Mouse (Mus musculus) ES-E14 (cell line): ENCODE results near the gene Chat. TPM values are rescaled to one million over a fixed set of nuclear protein-coding genes. Genes with fewer than 3 reads are reported as not detected.

ENCODE experiments used
- DNase-seq: peaks from one replicate; pipeline ENCODE4 v3.0.0-alpha.2; 2013; ENCODE audit warnings: low read depth, low spot score
- H3K27ac ChIP-seq: 2 replicates; pipeline ENCODE4 v1.5.1; 2012; ENCODE audit warnings: low read depth, mild to moderate bottlenecking, low read length, moderate library complexity, mixed read lengths; ENCODE audit not compliant: poor library complexity, insufficient read depth, severe bottlenecking
- H3K36me3 ChIP-seq: 2 replicates; pipeline ENCODE4 v1.6.1; 2012; ENCODE audit warnings: mild to moderate bottlenecking, low read length, moderate library complexity, mixed read lengths; ENCODE audit not compliant: control insufficient read depth, poor library complexity, insufficient read depth, severe bottlenecking
- H3K4me1 ChIP-seq, 2 experiments: fragments of 150-350 bp in 1 of 2; sonication (generic) in 1 of 2; 2 replicates each; pipeline ENCODE4 v1.6.1; 2012; ENCODE audit warnings: low read length in 2 of 2, mild to moderate bottlenecking in 1 of 2, mixed read lengths in 1 of 2; ENCODE audit not compliant: control insufficient read depth in 2 of 2, insufficient read depth in 2 of 2, poor library complexity in 1 of 2
- H3K4me3 ChIP-seq, 2 experiments: fragments of 150-350 bp in 1 of 2; sonication (generic) in 1 of 2; 2 replicates each; pipeline ENCODE4 v1.5.1; 2012; ENCODE audit warnings: low read length in 2 of 2, low read depth in 1 of 2, mild to moderate bottlenecking in 1 of 2, mixed read lengths in 1 of 2; ENCODE audit not compliant: insufficient read depth in 1 of 2, poor library complexity in 1 of 2, severe bottlenecking in 1 of 2
- H3K9ac ChIP-seq: 2 replicates; pipeline ENCODE4 v1.6.1; 2012; ENCODE audit warnings: low read depth, mild to moderate bottlenecking, low read length, mixed read lengths; ENCODE audit not compliant: poor library complexity, insufficient read depth, severe bottlenecking
- H3K9me3 ChIP-seq: fragments of 150-350 bp; sonication (generic); 2 replicates; pipeline ENCODE4 v1.6.1; 2012; ENCODE audit warnings: low read depth, mild to moderate bottlenecking, low read length; ENCODE audit not compliant: control insufficient read depth, insufficient read depth
- CHD2 ChIP-seq: IDR thresholded peaks from 2 replicates; pipeline ENCODE4 v1.6.1; 2014; ENCODE audit warnings: mild to moderate bottlenecking, low read depth, low read length, inconsistent platforms
- HCFC1 ChIP-seq: IDR thresholded peaks from 2 replicates; pipeline ENCODE4 v1.6.1; 2012; ENCODE audit warnings: low read length, inconsistent platforms, borderline replicate concordance; ENCODE audit not compliant: insufficient read depth
- MAFK ChIP-seq: IDR thresholded peaks from 2 replicates; pipeline ENCODE4 v1.6.1; 2014; ENCODE audit warnings: mild to moderate bottlenecking, low read depth, low read length, inconsistent platforms; ENCODE audit not compliant: insufficient read depth
- ZC3H11A ChIP-seq: IDR thresholded peaks from 2 replicates; pipeline ENCODE4 v1.6.1; 2012; ENCODE audit warnings: low read depth, mild to moderate bottlenecking, inconsistent platforms, low read length, borderline replicate concordance
- ZNF384 ChIP-seq: IDR thresholded peaks from 2 replicates; pipeline ENCODE4 v1.6.1; 2012; ENCODE audit warnings: low read depth, low read length, inconsistent platforms
- in situ Hi-C, 2 experiments: fragments of 600-800 bp; cut with MboI; formaldehyde crosslinking; loops; one replicate each; pipeline ENCODE4 v1.15.1; 2025; ENCODE audit warnings: low sequenced_read_pairs in 2 of 2, inconsistent platforms in 1 of 2; ENCODE audit not compliant: unreplicated experiment in 2 of 2
- total RNA-seq: library from RNA; depleted of rRNA; stranded (reverse); fragments of 300-350 nt; gene quantifications from 2 replicates; pipeline ENCODE4 v1.2.3, GENCODE M21; 2012; rRNA removed

Chat gene
- total RNA-seq, 1 experiment: 0.09 TPM

DNA sequence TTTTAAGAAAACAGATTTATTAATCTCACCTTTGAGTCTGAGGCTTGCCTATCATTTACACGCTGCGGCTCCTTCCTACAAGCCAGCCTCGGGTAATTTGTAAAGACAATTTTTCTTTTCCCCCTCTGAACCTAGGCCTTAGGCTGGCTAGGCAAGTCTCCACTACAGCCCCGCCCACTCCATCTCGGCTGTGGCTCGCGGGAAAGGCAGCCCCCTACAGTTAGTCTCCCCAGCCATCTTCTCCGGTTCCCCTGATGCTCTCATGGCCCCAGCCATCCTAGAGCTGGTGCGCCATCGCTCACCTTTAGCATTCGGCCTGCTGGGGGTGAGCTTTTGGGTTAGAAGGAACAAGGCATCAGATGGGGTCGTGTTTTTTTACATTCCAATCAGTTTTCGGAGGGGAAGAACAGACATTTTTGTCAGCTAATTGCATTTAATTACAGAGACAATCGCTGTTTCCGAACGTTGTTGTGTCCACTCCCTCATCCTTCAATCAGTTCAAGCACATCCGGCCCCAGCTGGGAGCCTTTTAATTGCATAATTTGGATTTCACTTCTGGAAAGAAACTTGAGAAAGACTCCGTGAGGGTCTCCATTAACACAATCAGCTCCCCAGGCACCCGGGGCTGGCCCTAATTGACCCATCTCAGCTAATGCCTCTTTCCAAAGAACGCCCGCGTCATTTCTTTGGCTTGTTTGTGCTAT, 86.2 kb downstream of the Chat start:
- Histone ChIP-seq H3K9me3 (no peaks in the 10 kb centered on the region), H3K36me3 (no peaks in the 10 kb centered on the region), H3K4me3 (no peak overlapping the region), H3K27ac (peak overlapping the region; percentile 24; the same call in 1 of the 2 replicates), H3K4me1 (peaks cover 0 to 14% of the 10 kb centered on the region in 2 experiments; a peak in 1 of 4 replicates), H3K9ac (no peak overlapping the region)
- peak; percentile 47 for DNase-seq
- no peak for TF ChIP-seq ZC3H11A
- no peak for TF ChIP-seq CHD2
- TF ChIP-seq HCFC1: no peak
- TF ChIP-seq ZNF384: no peak
- TF ChIP-seq MAFK: no peak
- in situ Hi-C loops: no loop called here

DNA sequence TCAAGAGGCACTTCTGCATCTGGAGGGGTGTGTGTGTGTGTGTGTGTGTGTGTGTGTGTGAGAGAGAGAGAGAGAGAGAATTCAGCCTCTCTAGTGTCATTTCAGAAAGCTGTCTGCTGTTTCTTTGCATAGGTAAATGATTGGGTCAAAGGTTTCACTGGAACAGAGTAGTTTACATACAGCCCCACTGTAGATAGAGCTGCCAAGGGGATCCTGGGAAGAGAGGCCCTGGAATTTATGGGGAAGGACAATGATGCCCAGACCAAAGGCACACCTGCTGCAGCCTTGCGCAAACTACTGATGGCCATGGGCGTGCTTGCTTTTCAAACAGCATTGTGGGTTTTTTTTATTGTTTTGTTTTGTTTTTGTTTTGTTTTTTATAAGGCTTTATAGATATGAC, 93.3 kb downstream of the Chat start:
- H3K27ac ChIP-seq: no peak overlapping the region
- H3K4me3 ChIP-seq: no peak overlapping the region
- no peak overlapping the region for H3K9ac ChIP-seq
- H3K36me3 ChIP-seq: no peaks in the 10 kb centered on the region
- TF ChIP-seq ZC3H11A: no peak
- TF ChIP-seq MAFK: no peak
- TF ChIP-seq CHD2: no peak
- TF ChIP-seq ZNF384: no peak
- TF ChIP-seq HCFC1: no peak
- no peak for DNase-seq
- in situ Hi-C loops: no loop called here
- H3K4me1 ChIP-seq: no peaks in the 10 kb centered on the region; a peak in 1 of 4 replicates
- no peaks in the 10 kb centered on the region for H3K9me3 ChIP-seq

DNA sequence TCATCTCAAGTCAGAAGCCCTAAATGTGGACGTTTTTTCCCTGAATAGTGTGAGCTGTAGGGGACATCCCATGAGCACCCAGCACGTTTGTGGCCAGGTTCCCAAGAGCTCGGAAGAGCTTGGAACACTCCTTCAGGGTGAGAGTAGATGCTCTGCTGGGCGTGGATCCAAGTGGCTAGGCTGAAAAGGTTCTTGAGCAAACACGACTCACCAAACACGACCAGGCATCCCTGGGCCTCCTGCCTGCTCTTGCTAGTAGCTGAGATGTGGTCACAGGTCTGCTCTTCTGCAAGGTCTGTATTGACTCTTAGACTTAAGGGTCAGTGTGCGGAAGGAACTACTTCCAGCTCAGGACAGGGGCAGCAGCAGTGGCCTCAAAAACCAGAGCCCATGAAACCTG, 96.0 kb downstream of the Chat start:
- Histone ChIP-seq H3K27ac (no peak overlapping the region), H3K36me3 (no peaks in the 10 kb centered on the region), H3K4me1 (no peaks in the 10 kb centered on the region; a peak in 1 of 4 replicates), H3K9me3 (no peaks in the 10 kb centered on the region), H3K4me3 (no peak overlapping the region), H3K9ac (no peak overlapping the region)
- TF ChIP-seq MAFK: no peak
- TF ChIP-seq CHD2: no peak
- TF ChIP-seq ZC3H11A: no peak
- TF ChIP-seq HCFC1: no peak
- TF ChIP-seq ZNF384: no peak
- no peak for DNase-seq
- in situ Hi-C loops: no loop called here

DNA sequence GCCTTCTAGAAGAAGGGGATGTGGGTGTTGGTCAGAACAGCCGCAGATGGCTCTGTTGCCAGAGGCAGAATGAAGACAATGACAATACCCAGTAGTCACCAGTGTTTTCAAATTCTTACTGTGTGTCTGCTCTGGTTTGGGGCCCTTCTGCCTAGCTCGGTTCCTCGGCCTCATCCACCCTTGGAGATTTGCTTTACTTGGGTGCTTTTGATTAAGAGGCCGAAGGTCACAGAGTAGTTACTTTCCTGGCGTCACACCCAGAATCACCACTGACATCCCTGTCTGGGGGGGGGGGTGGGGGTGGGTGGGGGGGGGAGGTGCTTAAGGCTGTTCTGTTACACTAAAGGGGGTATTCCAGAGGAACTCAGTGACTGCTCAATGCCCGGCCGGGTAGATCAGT, 101.4 kb downstream of the Chat start:
- H3K9me3 ChIP-seq: no peaks in the 10 kb centered on the region
- no peak overlapping the region for H3K9ac ChIP-seq
- TF ChIP-seq HCFC1 (no peak), ZC3H11A (no peak), CHD2 (no peak), MAFK (no peak), ZNF384 (no peak)
- peaks cover 0 to 4% of the 10 kb centered on the region in 2 experiments; a peak in 1 of 4 replicates for H3K4me1 ChIP-seq
- no peak overlapping the region for H3K27ac ChIP-seq
- H3K4me3 ChIP-seq: no peak overlapping the region
- DNase-seq: no peak
- H3K36me3 ChIP-seq: no peaks in the 10 kb centered on the region
- in situ Hi-C loops: no loop called here

Other genes starting within 250 kb of the Chat start
- 46.6 and 77.5 TPM in 2 replicates for gene Ogdhl, start 144.0 kb downstream of the Chat start, total RNA-seq
- 0.58 TPM in 1 of 2 replicates, not detected in the other for gene 1700024G13Rik, start 77.6 kb downstream of the Chat start, total RNA-seq
- 1.0 and 2.5 TPM in 2 replicates for gene Slc18a3, start 1.1 kb downstream of the Chat start, total RNA-seq
- gene Ercc6, start 47.5 kb upstream of the Chat start, total RNA-seq: 20.4 and 23.0 TPM in 2 replicates
- 0.09 and 0.11 TPM in 2 replicates for gene Prrxl1, start 133.4 kb upstream of the Chat start, total RNA-seq
- 0.31 TPM in 1 of 2 replicates, not detected in the other for gene 3425401B19Rik, start 219.3 kb upstream of the Chat start, total RNA-seq